Mouse (Mus musculus) lung, postnatal 0 days (tissue): Measurements from ENCODE around the gene Hydin.

Experiments
- CTCF ChIP-seq: IDR thresholded peaks from 2 replicates; pipeline ENCODE4 v1.5.1; 2016; ENCODE audit warnings: antibody characterized with exemption, mild to moderate bottlenecking
- EP300 ChIP-seq: IDR thresholded peaks from 2 replicates; pipeline ENCODE4 v1.6.1; 2016; ENCODE audit warnings: antibody characterized with exemption, mild to moderate bottlenecking, control low read depth

GRCm38 (mm10) chr8:110273394-110273793, 6.6 kb downstream of the Hydin start:
- TF ChIP-seq EP300 = no peak
- TF ChIP-seq CTCF = peak; percentile 38
